Mouse (Mus musculus) T-helper 2 cell (primary cell): ENCODE data around the gene Dthd1.

Source experiments
- in situ Hi-C: fragments of 300-600 bp; cut with MboI, MseI; formaldehyde crosslinking; loops from one replicate; pipeline ENCODE4 v1.15.1; 2025; ENCODE audit warnings: high pct_unique_total_duplicates

Dthd1 gene

GRCm38 (mm10) chr5:62813402-62814071 lies at the start of gene Dthd1:
TSS of gene Dthd1 (plus strand) at chr5:62813823.
- in situ Hi-C loops: no loop called here

GRCm38 (mm10) chr5:62764161-62764560 lies 49.5 kb upstream of the Dthd1 start:
- in situ Hi-C loops: loop anchor here (25.0 kb wide), 1 partner anchor 1273 kb away; no protein-coding TSS in a partner anchor

DNA sequence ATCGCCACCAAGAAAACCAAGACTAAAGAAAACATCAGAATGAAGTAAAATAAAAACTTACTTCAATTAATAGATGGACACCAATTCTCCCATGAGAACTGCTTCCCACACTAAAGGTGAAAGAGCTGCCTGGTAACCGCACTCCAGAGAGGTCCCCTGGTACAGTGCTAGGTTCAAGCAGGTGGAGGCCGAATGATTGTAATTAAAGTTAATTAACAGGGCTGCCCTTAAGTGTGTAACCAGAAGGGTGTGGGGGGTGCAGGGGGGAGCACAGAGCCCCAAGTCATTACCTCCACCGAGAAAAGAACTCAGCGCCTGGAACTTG lies 48.2 kb upstream of the Dthd1 start:
- in situ Hi-C loops: loop anchor here (25.0 kb wide), 1 partner anchor 1272 kb away; no protein-coding TSS in a partner anchor

GRCm38 (mm10) chr5:62765784-62766701 lies 47.6 kb upstream of the Dthd1 start, which contains the start of gene Arap2:
TSS of gene Arap2 (minus strand) at chr5:62766159.
- in situ Hi-C loops: loop anchor here (25.0 kb wide), 1 partner anchor 1271 kb away; no protein-coding TSS in a partner anchor

DNA sequence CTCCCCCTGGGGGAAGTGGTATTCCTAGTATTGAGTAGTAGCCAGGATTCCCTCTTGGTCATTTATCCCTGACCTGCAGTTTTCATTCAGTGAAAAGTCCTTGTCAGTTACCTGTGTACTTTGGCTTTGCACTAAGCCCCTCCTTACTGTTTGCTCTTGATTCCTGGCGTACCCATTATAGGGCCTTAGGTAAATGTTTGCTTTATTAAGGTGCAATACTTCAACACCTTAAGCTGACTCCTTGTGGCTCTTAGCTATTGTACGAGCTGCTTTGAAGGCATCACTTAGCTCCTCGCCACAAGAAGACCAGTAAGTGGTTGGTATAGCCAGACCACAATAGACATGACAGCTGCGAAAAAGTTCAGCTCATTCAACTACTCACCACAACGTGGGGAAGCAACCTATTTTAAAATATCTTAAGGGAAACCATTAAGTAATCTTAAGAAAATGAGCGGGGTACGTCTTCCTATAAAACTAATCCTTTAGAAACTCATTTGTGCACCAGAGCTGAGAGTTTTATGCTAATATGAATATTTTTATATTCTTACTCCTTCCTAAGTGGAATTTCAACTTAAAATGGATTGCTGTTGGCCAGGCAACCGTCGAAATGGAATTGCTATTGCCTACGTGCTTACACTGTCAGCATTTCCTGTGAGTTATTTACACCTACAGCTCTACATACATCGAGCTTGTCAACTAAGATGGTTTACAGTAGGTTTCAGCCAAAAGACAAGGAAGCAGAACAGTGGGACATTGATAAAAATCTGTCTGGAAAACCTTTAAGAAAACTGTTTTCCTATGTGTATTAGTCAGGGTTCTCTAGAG lies 41.6 kb upstream of the Dthd1 start:
- in situ Hi-C loops: loop anchor here (25.0 kb wide), 1 partner anchor 1265 kb away; no protein-coding TSS in a partner anchor

DNA sequence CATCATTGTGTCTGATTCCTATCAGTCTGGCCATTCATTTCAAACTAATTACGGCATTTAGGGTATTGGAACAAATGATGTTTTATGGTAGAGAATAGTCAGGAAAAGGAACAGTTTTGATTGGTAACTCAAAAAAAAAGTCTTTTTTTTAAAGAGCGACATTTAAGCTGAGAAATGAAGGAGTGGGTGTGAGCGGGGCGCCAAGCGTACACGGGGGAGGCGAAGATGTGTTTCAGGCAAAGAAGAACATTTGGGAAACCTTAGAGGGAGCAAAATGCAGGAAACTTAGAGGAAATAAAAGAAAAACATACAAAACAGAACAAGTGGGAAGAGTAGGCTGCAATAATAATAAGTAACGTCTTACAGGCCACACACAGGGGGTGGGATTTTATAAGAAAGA lies 35.8 kb upstream of the Dthd1 start:
- in situ Hi-C loops: loop anchor here (5.0 kb wide), 1 partner anchor 39 kb away; no protein-coding TSS in a partner anchor

DNA sequence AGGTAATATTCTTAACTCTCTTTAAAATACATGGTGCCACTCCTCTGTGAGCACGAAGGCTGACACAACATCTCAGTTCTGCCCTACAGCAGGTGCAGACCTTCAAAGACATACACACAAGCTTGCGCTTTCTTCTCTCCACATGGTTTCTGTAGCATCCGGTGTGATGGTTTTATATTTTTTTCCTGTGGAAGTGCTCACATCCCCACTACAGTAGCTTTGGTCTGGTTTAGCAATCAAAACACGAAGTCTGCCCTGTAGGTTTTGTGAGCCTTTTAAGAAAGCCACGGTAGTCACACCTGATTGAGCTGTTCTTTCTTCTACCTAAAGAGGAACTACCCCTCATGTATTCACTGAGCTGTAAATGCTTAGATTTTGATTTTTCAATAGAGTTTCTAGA lies 34.9 kb upstream of the Dthd1 start:
- in situ Hi-C loops: loop anchor here (5.0 kb wide), 1 partner anchor 39 kb away; no protein-coding TSS in a partner anchor

DNA sequence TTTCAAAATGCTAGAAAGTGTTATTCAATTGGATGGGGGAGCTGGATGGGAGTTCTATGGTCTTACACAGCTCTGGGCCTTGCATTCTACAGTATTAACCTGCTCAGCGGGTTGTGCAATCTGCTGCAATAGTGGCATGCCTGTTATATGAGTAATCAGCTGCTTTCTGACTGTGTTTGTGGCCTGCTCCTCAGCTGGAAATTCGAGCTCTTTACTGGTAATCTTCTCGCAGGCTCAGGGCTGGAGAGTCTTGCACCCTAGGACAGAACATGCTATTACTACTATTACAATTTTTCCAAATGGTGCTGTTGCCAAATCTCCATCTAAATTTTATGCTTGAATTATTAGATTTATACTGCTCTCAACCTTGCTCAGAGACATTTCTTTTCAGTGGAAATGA lies 26.8 kb upstream of the Dthd1 start:
- in situ Hi-C loops: no loop called here

DNA sequence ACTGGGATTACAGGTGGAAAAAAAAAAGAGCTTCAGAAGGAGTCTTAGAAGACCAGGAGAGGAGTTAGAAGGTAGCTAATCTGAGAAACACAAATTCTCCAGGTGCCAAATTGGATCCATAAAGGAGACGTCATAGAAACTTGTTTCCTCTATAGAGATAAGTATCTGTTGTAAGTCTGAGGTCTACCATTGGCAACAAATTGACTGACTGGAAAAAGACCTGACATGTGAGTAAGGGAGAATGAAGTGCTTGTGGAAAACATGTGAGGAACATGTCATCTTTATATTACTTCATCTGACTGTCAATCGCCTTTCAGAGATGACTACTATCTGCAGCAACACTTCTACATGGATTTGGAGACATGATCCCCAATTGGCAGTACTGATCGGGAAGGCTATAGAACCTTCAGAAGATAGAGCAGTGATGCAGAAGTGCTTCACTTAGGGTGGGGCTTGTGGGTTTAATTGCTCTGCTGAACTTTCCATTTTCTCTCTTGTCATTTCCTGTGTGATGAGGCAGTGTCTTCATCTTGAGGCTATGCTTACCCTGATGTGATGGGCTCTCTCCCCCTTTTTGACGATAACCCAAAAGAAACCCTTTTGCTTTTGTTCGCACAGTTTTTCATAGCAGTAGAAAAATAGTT lies 22.6 kb upstream of the Dthd1 start:
- in situ Hi-C loops: no loop called here

GRCm38 (mm10) chr5:62792776-62793175 lies 20.8 kb upstream of the Dthd1 start:
- in situ Hi-C loops: no loop called here

- in situ Hi-C loops: no loop called here
Observed at GRCm38 (mm10) chr5:62814072-62814414, 420 bp downstream of the Dthd1 start.

DNA sequence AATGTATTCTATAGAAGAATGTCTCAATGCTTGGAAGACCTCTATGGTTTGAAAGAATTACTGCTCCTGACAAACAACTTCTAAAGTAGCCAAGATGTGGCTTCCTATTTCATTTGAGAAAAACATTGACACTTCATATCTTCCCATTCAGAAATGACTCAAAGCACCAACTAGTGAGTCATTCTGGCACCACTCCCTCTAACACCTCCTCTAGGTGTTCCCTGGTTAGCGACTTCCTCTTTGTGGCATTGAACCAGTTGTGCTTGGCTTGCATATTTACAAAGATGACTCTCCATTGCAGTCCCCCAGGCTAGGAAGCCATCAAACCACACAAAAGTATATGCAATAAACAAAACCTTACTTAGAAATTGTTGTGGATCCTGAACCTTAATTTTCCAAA lies 2.1 kb downstream of the Dthd1 start:
- in situ Hi-C loops: loop anchor here (5.0 kb wide), 1 partner anchor 38 kb away; no protein-coding TSS in a partner anchor

GRCm38 (mm10) chr5:62819567-62819966 lies 5.9 kb downstream of the Dthd1 start:
- in situ Hi-C loops: loop anchor here (5.0 kb wide), 1 partner anchor 42 kb away; no protein-coding TSS in a partner anchor

DNA sequence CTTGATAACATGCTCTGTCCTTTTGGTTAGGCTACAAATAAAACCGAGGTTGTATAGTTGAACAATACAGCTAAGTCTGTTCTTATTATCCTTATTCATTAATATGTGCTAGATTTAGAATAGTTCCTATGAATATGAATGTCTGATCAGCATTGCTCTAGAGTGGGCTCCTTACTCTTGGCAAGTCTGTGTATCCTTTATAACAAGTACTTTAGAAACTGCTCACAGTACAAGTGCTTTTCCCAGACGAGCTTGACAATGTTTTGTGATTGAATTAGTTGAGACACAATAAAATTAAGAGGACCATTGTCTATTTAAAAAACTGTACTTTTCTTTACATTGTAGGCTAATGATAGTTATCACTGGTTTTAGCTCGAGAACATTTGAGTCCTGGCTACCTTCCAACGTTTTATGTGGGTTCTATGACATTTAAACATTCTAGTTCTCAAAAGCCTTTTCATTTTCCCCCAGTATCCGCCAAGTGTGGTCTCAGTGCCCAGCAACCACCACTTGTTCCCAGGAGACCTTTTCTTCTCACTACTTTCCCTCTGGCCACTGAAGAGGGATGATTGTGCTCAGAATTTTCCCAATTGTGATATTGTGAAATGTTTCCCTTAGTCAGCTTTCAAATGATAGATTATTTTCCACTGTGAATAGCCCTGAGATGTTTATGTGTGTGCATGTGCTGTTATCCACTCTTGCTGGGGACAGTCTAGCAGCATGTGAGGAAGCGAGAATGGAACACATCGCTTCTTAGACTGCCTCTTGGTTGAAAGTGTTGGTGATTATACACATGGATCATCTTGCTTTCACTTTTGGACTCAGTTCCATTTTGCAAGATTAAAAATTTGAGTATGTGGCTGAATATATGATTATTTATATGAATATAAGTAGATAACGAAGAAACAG lies 7.0 kb downstream of the Dthd1 start:
- in situ Hi-C loops: no loop called here

DNA sequence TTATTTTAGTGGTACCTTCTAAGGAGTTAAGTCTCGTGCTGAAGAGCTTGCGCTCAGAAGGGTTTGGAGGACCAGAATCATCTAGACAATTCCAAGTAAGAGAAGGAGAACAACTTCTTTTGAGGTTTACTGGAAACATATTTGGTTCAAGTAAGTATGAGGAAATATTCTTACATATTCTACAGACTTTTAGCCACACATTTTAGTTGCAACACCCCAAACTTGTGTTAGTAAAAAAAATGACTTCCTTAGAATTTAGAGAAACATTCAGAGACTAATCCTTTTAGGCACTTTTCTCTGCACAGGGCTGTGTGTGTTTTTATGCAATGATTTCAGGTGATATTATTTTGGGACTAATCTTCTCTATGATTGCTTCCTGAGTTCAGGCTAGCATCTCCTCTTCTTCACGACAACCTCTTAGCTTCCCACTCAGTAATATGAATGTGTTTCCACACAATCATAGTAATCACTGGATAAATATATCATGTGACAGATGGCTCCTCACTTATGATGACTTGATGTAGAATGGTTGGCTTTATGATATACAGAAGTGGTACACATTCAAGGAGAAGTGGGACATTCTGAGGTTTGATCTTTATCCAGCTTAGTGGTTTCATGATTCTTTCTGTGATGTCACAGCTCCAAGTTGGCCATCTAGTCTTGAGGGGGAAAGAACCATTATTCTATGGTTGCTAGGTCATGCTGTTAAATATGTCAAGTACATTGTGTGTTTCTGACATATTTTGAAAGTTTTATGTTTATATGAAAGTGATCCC lies 29.5 kb downstream of the Dthd1 start:
- in situ Hi-C loops: no loop called here

GRCm38 (mm10) chr5:62846571-62847131 lies 33.0 kb downstream of the Dthd1 start:
- in situ Hi-C loops: no loop called here

DNA sequence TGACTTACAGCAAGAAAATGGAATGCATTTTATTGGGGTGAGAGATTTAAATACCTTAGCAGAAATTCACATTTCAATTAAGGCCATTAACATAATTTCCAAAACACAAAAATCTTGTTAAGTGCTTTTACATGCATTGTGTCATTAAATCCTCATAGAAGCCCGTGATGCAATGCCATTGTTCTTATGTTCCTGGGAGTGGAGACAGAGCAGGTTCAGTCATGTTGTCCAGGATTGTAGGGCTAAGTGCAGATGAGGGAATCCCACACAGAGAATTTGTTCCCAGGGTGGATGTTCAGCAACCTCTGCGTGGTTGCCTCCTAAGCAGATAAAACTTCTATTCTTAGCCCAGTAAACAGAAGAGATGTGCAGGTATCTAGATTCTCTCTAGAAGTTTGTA lies 37.7 kb downstream of the Dthd1 start:
- in situ Hi-C loops: no loop called here

DNA sequence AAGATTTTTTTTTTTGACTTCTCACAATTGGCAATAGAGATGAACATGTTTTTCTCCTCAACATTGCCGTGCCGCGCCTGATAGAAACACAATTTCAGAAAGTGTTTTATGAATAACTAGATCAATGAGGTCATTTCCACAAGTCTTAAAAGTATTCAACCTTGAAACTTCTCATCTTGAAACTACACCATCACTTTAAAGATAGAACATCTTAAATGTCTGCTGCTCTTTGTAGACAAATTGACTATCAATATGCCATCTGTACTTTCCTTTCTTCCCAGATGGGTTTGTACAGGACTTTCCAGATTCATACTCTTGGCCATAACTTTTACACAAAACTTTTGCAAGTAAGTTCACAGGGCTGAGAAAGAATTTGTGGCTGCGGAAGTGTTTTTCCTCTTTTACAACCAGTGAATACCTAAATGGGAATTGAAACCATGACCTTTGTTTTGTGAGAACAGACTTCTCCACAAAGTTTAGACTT lies 40.8 kb downstream of the Dthd1 start:
- in situ Hi-C loops: no loop called here

DNA sequence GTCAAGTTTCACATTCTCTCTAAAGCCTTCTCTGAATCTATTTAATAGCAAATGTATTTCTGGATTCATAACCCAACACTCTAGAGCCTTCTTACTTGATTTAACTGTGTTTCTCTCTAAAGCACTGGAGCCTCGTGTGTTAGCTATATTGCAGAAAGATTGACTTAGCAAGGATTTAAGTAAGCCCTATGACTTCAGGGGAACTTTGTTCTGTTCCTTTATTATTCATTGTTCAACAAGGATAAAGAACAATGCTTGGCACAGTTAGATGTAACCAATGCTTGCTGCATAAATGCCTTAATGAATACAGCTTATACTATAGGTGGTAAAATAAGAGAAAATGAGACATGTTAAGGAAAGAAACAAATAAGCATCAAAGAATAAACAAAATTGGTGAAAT lies 43.9 kb downstream of the Dthd1 start:
- in situ Hi-C loops: no loop called here
